Mouse (Mus musculus) liver, adult 2 months (tissue): ENCODE measurements around the gene Nr1h2. TPM values are rescaled to one million over a fixed set of nuclear protein-coding genes. Genes with fewer than 3 reads are reported as not detected.
A peak's percentile ranks its signal among the peaks of the same experiment; 100 is the strongest.

Experiments
- DNase-seq: peaks from one replicate; pipeline ENCODE4 v3.0.0-alpha.2; 2011; ENCODE audit warnings: low read depth, low spot score; ENCODE audit errors: extremely low read depth
- H3K27ac ChIP-seq: fragments of 200-500 bp; replicated peaks from 2 replicates; pipeline ENCODE4 v1.5.1; 2012; ENCODE audit warnings: low read depth, mild to moderate bottlenecking, control low read depth, inconsistent platforms, low read length; ENCODE audit not compliant: insufficient read depth
- H3K27me3 ChIP-seq: fragments of 200-500 bp; 2 replicates; pipeline ENCODE4 v1.6.1; 2012; ENCODE audit warnings: mild to moderate bottlenecking, moderate library complexity, low read length, inconsistent platforms; ENCODE audit not compliant: control insufficient read depth, insufficient read depth
- H3K36me3 ChIP-seq: fragments of 200-500 bp; 2 replicates; pipeline ENCODE4 v1.6.1; 2012; ENCODE audit warnings: low read length, inconsistent platforms; ENCODE audit not compliant: control insufficient read depth, insufficient read depth
- H3K4me1 ChIP-seq: fragments of 200-500 bp; 2 replicates; pipeline ENCODE4 v1.6.1; 2011; ENCODE audit warnings: low read length; ENCODE audit not compliant: control insufficient read depth, insufficient read depth
- H3K4me3 ChIP-seq: fragments of 200-500 bp; 2 replicates; pipeline ENCODE4 v1.5.1; 2011; ENCODE audit warnings: low read depth, mild to moderate bottlenecking, control low read depth, low read length, moderate library complexity; ENCODE audit not compliant: insufficient read depth
- H3K79me2 ChIP-seq: fragments of 200-500 bp; 2 replicates; pipeline ENCODE4 v1.6.1; 2012; ENCODE audit warnings: inconsistent platforms, mild to moderate bottlenecking, low read length, moderate library complexity; ENCODE audit not compliant: control insufficient read depth, insufficient read depth
- H3K9ac ChIP-seq: fragments of 200-500 bp; 2 replicates; pipeline ENCODE4 v1.6.1; 2012; ENCODE audit warnings: low read depth, mild to moderate bottlenecking, control low read depth, inconsistent platforms, low read length
- CTCF ChIP-seq: fragments of 200-500 bp; IDR thresholded peaks from 2 replicates; pipeline ENCODE4 v1.5.1; 2011; ENCODE audit warnings: low read depth, low read length, control low read depth
- POLR2A ChIP-seq: fragments of 200-500 bp; IDR thresholded peaks from 2 replicates; pipeline ENCODE4 v1.6.1; 2011; ENCODE audit warnings: low read length, control low read depth; ENCODE audit not compliant: insufficient read depth; ENCODE audit errors: extremely low read depth
- WGBS: fragments of 180-500 bp; shearing (Covaris S2); methylation state at CpG from one replicate; pipeline ENCODE4 v1.1.7; 2018; 5-methylcytosine and 5-hydroxymethylcytosine counted together
- polyA plus RNA-seq: library from polyadenylated mRNA; depleted of rRNA; stranded (reverse); fragments of >200 nt; gene quantifications from 2 replicates; pipeline ENCODE4 v1.2.3, GENCODE M21; 2012; rRNA removed
- total RNA-seq: library from RNA; depleted of rRNA; stranded (reverse); fragments of >200 nt; gene quantifications from 2 replicates; pipeline ENCODE4 v1.2.3, GENCODE M21; 2014; rRNA removed

Gene Nr1h2
- total RNA-seq (21.6 and 30.8 TPM in 2 replicates), polyA plus RNA-seq (74.9 and 80.3 TPM in 2 replicates)

GRCm38 (mm10) chr7:44553826-44554225 is at the start of gene Nr1h2:
Gene Nr1h2, minus strand, starts transcription at chr7:44553951.
- Histone ChIP-seq H3K4me3 (peak within 1 kb of the TSS; percentile 82), H3K9ac (peak within 1 kb of the TSS; percentile 82), H3K27ac (peak within 1 kb of the TSS; percentile 86), H3K79me2 (no peaks in the 10 kb centered on the region), H3K4me1 (peaks cover 4% of the 10 kb centered on the region; the same call in 1 of the 2 replicates), H3K27me3 (no peaks in the 10 kb centered on the region), H3K36me3 (peaks cover 18% of the 10 kb centered on the region; the same call in 1 of the 2 replicates)
- peak; percentile 87 for DNase-seq
- TF ChIP-seq POLR2A = 0 out of 2 replicates have a peak, but pooled peaks have one; percentile 27
- TF ChIP-seq CTCF = no peak
- WGBS = under 1% methylated on average over 22 of the region's 22 CpGs

- 7% methylated on average over 20 of the region's 20 CpGs for WGBS
- H3K36me3 ChIP-seq = no peaks in the 10 kb centered on the region
- no peak overlapping the region for H3K4me3 ChIP-seq
- TF ChIP-seq CTCF (no peak), POLR2A (no peak)
- H3K4me1 ChIP-seq = no peaks in the 10 kb centered on the region
- no peak overlapping the region for H3K9ac ChIP-seq
- DNase-seq = no peak
- no peaks in the 10 kb centered on the region; the same call in 1 of the 2 replicates for H3K27me3 ChIP-seq
- no peaks in the 10 kb centered on the region for H3K79me2 ChIP-seq
- no peak overlapping the region for H3K27ac ChIP-seq
Observed at GRCm38 (mm10) chr7:44603186-44603855, 49.6 kb upstream of the Nr1h2 start.

- Histone ChIP-seq H3K36me3 (no peaks in the 10 kb centered on the region), H3K27me3 (no peaks in the 10 kb centered on the region; the same call in 1 of the 2 replicates), H3K79me2 (no peaks in the 10 kb centered on the region), H3K4me1 (no peaks in the 10 kb centered on the region), H3K4me3 (no peak overlapping the region), H3K9ac (no peak overlapping the region), H3K27ac (no peak overlapping the region)
- TF ChIP-seq CTCF (no peak), POLR2A (no peak)
- 40% methylated on average over 11 of the region's 11 CpGs for WGBS
- no peak for DNase-seq
Observed at GRCm38 (mm10) chr7:44602443-44602842, 48.7 kb upstream of the Nr1h2 start.

GRCm38 (mm10) chr7:44601646-44602045 is 47.9 kb upstream of the Nr1h2 start:
- no peaks in the 10 kb centered on the region; the same call in 1 of the 2 replicates for H3K27me3 ChIP-seq
- TF ChIP-seq POLR2A (no peak), CTCF (no peak)

GRCm38 (mm10) chr7:44600691-44601262 is 47.0 kb upstream of the Nr1h2 start:
- H3K4me1 ChIP-seq = no peaks in the 10 kb centered on the region
- no peak for TF ChIP-seq POLR2A
- no peak for TF ChIP-seq CTCF
- H3K36me3 ChIP-seq = no peaks in the 10 kb centered on the region
- no peaks in the 10 kb centered on the region for H3K79me2 ChIP-seq
- no peak for DNase-seq
- no peak overlapping the region for H3K9ac ChIP-seq
- 78% methylated on average over 10 of the region's 10 CpGs for WGBS
- H3K27ac ChIP-seq = no peak overlapping the region
- H3K4me3 ChIP-seq = no peak overlapping the region
- H3K27me3 ChIP-seq = no peaks in the 10 kb centered on the region; the same call in 1 of the 2 replicates

More at GRCm38 (mm10) chr7:44601646-44602045, 47.9 kb upstream of the Nr1h2 start:
- no peaks in the 10 kb centered on the region for H3K79me2 ChIP-seq
- DNase-seq = no peak
- 46% methylated on average over 19 of the region's 19 CpGs for WGBS
- H3K4me1 ChIP-seq = no peaks in the 10 kb centered on the region
- H3K27ac ChIP-seq = no peak overlapping the region
- H3K9ac ChIP-seq = no peak overlapping the region
- no peak overlapping the region for H3K4me3 ChIP-seq
- H3K36me3 ChIP-seq = no peaks in the 10 kb centered on the region
